Mouse (Mus musculus) forebrain, embryonic 15.5 days (tissue): ENCODE measurements around the gene Mapk8ip1. TPM values are rescaled to one million over a fixed set of nuclear protein-coding genes. Genes with fewer than 3 reads are reported as not detected.

Experiments
- ATAC-seq: fragments of 200-750 bp; cut with Nextera tagmentation; replicated peaks from 2 replicates; pipeline ENCODE4 v1.8.0; 2017; ENCODE audit warnings: mild to moderate bottlenecking, moderate TSS enrichment, moderate library complexity
- H3K27ac ChIP-seq: fragments of 300-500 bp; sonication (generic); replicated peaks from 2 replicates; pipeline ENCODE4 v1.5.1; 2015; ENCODE audit warnings: mild to moderate bottlenecking, inconsistent platforms
- H3K27me3 ChIP-seq: fragments of 300-500 bp; sonication (generic); 2 replicates; pipeline ENCODE4 v1.6.1; 2015; ENCODE audit warnings: inconsistent platforms
- H3K36me3 ChIP-seq: fragments of 300-500 bp; sonication (generic); 2 replicates; pipeline ENCODE4 v1.6.1; 2015; ENCODE audit warnings: mild to moderate bottlenecking, inconsistent platforms
- H3K4me1 ChIP-seq: fragments of 300-500 bp; sonication (generic); 2 replicates; pipeline ENCODE4 v1.6.1; 2015; ENCODE audit warnings: inconsistent platforms
- H3K4me2 ChIP-seq: fragments of 300-500 bp; sonication (generic); replicated peaks from 2 replicates; pipeline ENCODE4 v1.6.1; 2015; ENCODE audit warnings: mild to moderate bottlenecking, inconsistent platforms
- H3K4me3 ChIP-seq: fragments of 300-500 bp; sonication (generic); 2 replicates; pipeline ENCODE4 v1.5.1; 2015; ENCODE audit warnings: mild to moderate bottlenecking, inconsistent platforms
- H3K9ac ChIP-seq: fragments of 300-500 bp; sonication (generic); replicated peaks from 2 replicates; pipeline ENCODE4 v1.6.1; 2015; ENCODE audit warnings: mild to moderate bottlenecking, inconsistent platforms
- H3K9me3 ChIP-seq: fragments of 300-500 bp; sonication (generic); 2 replicates; pipeline ENCODE4 v1.6.1; 2016; ENCODE audit warnings: inconsistent platforms
- WGBS: fragments of 180-500 bp; shearing (Covaris S2); methylation state at CpG from one replicate; pipeline ENCODE4 v1.1.7; 2015; ENCODE audit warnings: mixed read lengths; 5-methylcytosine and 5-hydroxymethylcytosine counted together
- polyA plus RNA-seq: library from polyadenylated mRNA; unstranded; fragments of >200 nt; fragmentation: Nextera tagmentation; extraction: Ambion mirVana; gene quantifications from 2 replicates; pipeline ENCODE4 v1.2.1, GENCODE M21; 2015

Mapk8ip1 gene
- polyA plus RNA-seq, 1 experiment from 2014 or later: 120 TPM

DNA sequence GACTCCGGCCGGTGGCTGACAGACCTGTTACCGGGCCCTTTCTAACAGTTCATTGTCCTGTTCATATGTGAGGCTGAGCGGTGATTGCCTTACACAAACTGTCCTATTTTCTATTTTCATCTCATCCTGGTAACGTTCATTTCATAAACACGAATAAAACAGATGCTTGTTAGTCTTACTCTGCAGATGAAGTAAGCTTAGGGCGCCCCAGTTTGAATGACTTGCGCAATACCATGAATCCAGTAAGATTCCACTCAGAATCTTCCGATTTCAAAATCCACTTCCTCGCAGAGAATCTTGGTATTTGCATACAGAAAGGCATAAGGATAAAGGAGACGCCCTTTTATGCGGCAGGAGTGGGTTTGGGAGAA is 33.3 kb upstream of the Mapk8ip1 start:
- H3K27ac ChIP-seq: peak overlapping the region; percentile 75
- no peaks in the 10 kb centered on the region for H3K27me3 ChIP-seq
- peak overlapping the region; percentile 52 for H3K9ac ChIP-seq
- WGBS: 4% methylated on average over 12 of the region's 12 CpGs
- H3K9me3 ChIP-seq: no peaks in the 10 kb centered on the region
- no peak for ATAC-seq
- peaks cover 43% of the 10 kb centered on the region for H3K4me1 ChIP-seq
- no peaks in the 10 kb centered on the region for H3K36me3 ChIP-seq
- peak overlapping the region; percentile 78 for H3K4me2 ChIP-seq
- H3K4me3 ChIP-seq: peak overlapping the region; percentile 62

DNA sequence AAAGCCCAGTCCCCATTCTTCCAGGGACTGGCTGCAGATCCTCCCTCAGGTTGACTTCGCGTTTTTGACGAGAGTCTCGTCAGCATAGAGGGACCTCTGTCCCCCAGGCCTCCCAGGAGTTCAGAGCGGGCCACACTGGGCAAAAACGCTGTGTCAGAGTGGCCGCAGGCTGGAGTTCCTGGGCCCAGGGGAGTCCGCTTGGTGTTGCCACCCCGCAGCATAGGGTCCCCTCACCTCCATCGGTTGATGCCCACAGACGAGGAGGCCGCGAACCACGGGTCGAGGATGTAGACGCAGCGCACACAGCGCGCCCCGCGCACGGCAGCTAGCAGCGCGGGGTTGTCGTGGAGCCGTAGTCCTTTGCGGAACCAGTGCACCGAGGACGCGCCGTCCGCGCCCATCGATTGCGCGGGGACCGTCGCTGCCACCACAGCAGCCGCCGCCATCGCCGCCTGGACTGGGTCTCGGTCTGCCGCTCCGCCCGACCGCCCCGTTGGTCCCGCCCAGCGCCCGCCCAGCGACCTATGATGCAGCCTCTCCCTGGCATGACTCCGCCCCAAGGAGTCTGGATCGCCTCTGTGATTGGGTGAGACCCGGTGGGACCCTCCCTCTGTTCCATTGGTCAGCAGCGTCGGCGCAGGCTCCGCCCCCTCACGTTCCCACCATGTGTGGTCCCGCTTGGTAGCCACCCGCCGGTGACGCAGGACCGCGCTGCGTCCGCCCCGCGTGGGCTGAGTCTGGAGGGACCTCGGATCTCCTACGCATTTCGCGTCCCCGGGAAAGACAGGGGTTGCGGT is 32.7 kb upstream of the Mapk8ip1 start, which contains the start of gene Cry2:
Cry2 (minus strand) TSS at position 466 of the 797 bp plus-strand sequence.
- Histone ChIP-seq H3K4me1 (peaks cover 49% of the 10 kb centered on the region), H3K4me3 (peak within 1 kb of the TSS; percentile 62), H3K27me3 (no peaks in the 10 kb centered on the region), H3K9ac (peak within 1 kb of the TSS; percentile 65), H3K36me3 (no peaks in the 10 kb centered on the region), H3K27ac (peak within 1 kb of the TSS; percentile 75), H3K4me2 (peak within 1 kb of the TSS; percentile 78), H3K9me3 (no peaks in the 10 kb centered on the region)
- peak; percentile 97 for ATAC-seq
- WGBS: under 1% methylated on average over 76 of the region's 76 CpGs

DNA sequence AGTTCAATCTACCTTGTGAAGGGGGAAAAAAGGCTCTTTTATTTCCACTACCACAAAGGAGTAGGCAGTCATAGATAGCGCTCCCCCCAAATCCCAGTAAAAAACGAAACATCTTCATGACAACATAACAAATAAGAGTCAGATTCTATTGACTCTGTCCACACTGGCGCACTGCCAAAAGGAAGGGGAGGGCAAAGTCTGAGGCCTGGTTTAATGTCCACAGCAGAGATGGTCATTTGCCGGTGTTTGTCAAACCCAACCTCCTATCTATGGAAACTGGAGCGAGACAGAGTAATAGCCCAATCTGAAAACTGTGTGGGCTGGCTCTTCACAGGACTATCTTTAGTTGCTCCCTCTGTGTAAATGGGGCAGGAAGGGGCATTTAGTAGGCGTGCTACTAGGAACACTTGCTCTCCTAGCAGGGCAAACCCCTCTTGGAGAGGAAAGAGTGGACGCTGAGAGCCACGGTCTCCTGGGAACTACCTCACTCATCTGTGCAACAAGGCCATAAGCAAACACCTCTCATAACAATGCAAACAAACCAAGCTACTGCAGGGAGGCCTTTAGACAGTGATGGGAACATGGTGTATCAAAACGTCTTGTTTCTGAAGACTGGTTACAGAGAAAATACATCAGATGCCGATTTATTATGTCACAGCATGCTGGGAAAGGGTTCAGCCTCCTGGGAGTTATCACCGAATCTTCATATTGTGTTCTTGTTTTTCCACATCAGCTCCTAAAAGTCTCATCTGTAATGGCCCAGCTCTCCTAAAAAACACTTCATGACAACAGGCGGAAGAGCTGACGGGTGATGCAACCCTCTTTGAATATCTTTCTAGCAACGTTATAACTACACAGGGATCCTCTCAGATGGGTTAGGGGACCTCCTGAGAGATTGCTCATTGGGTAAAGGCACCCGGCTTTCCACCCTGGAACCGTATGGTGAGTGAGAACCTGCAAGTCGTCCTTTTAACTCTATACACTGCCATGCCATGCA is 31.5 kb upstream of the Mapk8ip1 start:
- Histone ChIP-seq H3K9me3 (no peaks in the 10 kb centered on the region), H3K27me3 (no peaks in the 10 kb centered on the region), H3K4me3 (peak overlapping the region; percentile 62), H3K4me1 (peaks cover 58% of the 10 kb centered on the region), H3K4me2 (peak overlapping the region; percentile 78), H3K9ac (peak overlapping the region; percentile 65), H3K36me3 (no peaks in the 10 kb centered on the region), H3K27ac (peak overlapping the region; percentile 83)
- no peak for ATAC-seq
- 42% methylated on average over 17 of the region's 17 CpGs for whole genome bisulfite sequencing

DNA sequence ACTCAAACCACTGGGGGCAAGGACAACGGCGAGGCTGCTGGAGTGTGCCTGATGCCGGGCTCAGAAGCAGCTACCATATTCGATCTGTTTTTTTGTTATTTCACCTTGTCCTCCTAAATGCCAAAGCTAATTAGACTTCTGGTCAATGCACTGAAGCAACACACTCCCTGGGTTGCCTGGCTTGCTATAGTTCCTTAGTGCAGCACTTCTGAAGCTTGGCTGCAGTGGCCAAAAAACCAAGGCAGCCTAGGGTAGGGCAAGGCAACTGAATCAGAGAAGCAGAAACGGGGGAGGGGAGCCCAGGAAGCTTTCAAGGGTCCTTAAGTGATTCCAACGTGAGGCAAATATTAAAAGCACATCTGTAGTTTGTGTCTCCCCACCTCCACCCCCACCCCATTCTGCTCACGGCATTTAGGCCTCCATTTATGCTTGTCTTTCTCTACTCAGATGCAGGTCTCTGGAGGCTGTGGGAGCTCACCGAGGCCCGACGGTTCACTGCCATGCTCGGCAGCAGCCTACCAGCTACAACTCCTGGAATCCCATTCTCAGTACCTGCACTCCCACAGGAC is 30.6 kb upstream of the Mapk8ip1 start:
- Histone ChIP-seq H3K9me3 (no peaks in the 10 kb centered on the region), H3K27me3 (no peaks in the 10 kb centered on the region), H3K4me2 (peak overlapping the region; percentile 78), H3K36me3 (no peaks in the 10 kb centered on the region), H3K27ac (peak overlapping the region; percentile 83), H3K9ac (peak overlapping the region; percentile 65), H3K4me1 (peaks cover 66% of the 10 kb centered on the region), H3K4me3 (peak overlapping the region; percentile 62)
- ATAC-seq: no peak
- 17% methylated on average over 11 of the region's 11 CpGs for WGBS

GRCm38 (mm10) chr2:92430723-92431541 is 29.9 kb upstream of the Mapk8ip1 start:
- Histone ChIP-seq H3K9me3 (no peaks in the 10 kb centered on the region), H3K4me2 (peak overlapping the region; percentile 78), H3K4me1 (peaks cover 73% of the 10 kb centered on the region), H3K36me3 (no peaks in the 10 kb centered on the region), H3K27ac (peak overlapping the region; percentile 83), H3K9ac (peak overlapping the region; percentile 65), H3K4me3 (peak overlapping the region; percentile 62), H3K27me3 (no peaks in the 10 kb centered on the region)
- peak; percentile 29 for ATAC-seq
- 54% methylated on average over 21 of the region's 21 CpGs for WGBS

GRCm38 (mm10) chr2:92430089-92430488 is 29.0 kb upstream of the Mapk8ip1 start:
- Histone ChIP-seq H3K4me1 (peaks cover 81% of the 10 kb centered on the region), H3K36me3 (no peaks in the 10 kb centered on the region), H3K4me3 (no peak overlapping the region), H3K9ac (no peak overlapping the region), H3K4me2 (no peak overlapping the region; the same call in 1 of the 2 replicates), H3K9me3 (no peaks in the 10 kb centered on the region), H3K27ac (no peak overlapping the region), H3K27me3 (no peaks in the 10 kb centered on the region)
- 80% methylated on average over 2 of the region's 2 CpGs for WGBS
- no peak for ATAC-seq

- Histone ChIP-seq H3K4me1 (peaks cover 88% of the 10 kb centered on the region), H3K9ac (no peak overlapping the region), H3K9me3 (no peaks in the 10 kb centered on the region), H3K36me3 (peaks cover 5% of the 10 kb centered on the region), H3K4me2 (no peak overlapping the region), H3K27ac (peak overlapping the region; percentile 55), H3K4me3 (no peak overlapping the region), H3K27me3 (no peaks in the 10 kb centered on the region)
- WGBS: 35% methylated on average over 6 of the region's 6 CpGs
- ATAC-seq: peak; percentile 33; the same call in 1 of the 2 replicates
Measured at GRCm38 (mm10) chr2:92427882-92428281, 26.8 kb upstream of the Mapk8ip1 start.

GRCm38 (mm10) chr2:92426426-92426825 is 25.4 kb upstream of the Mapk8ip1 start:
- no peak for ATAC-seq
- H3K9ac ChIP-seq: no peak overlapping the region
- peaks cover 73% of the 10 kb centered on the region for H3K4me1 ChIP-seq
- H3K36me3 ChIP-seq: peaks cover 19% of the 10 kb centered on the region
- no peaks in the 10 kb centered on the region for H3K27me3 ChIP-seq
- H3K9me3 ChIP-seq: no peaks in the 10 kb centered on the region
- peak overlapping the region; percentile 81 for H3K27ac ChIP-seq
- WGBS: 54% methylated on average over 3 of the region's 3 CpGs
- H3K4me3 ChIP-seq: no peak overlapping the region
- H3K4me2 ChIP-seq: no peak overlapping the region

GRCm38 (mm10) chr2:92425366-92425765 is 24.3 kb upstream of the Mapk8ip1 start:
- peaks cover 63% of the 10 kb centered on the region for H3K4me1 ChIP-seq
- H3K9ac ChIP-seq: no peak overlapping the region
- 65% methylated on average over 4 of the region's 4 CpGs for WGBS
- no peaks in the 10 kb centered on the region for H3K9me3 ChIP-seq
- H3K4me3 ChIP-seq: no peak overlapping the region
- peaks cover 30% of the 10 kb centered on the region for H3K36me3 ChIP-seq
- peak; percentile 5; the same call in 1 of the 2 replicates for ATAC-seq
- H3K27ac ChIP-seq: peak overlapping the region; percentile 81
- no peak overlapping the region for H3K4me2 ChIP-seq
- H3K27me3 ChIP-seq: no peaks in the 10 kb centered on the region

DNA sequence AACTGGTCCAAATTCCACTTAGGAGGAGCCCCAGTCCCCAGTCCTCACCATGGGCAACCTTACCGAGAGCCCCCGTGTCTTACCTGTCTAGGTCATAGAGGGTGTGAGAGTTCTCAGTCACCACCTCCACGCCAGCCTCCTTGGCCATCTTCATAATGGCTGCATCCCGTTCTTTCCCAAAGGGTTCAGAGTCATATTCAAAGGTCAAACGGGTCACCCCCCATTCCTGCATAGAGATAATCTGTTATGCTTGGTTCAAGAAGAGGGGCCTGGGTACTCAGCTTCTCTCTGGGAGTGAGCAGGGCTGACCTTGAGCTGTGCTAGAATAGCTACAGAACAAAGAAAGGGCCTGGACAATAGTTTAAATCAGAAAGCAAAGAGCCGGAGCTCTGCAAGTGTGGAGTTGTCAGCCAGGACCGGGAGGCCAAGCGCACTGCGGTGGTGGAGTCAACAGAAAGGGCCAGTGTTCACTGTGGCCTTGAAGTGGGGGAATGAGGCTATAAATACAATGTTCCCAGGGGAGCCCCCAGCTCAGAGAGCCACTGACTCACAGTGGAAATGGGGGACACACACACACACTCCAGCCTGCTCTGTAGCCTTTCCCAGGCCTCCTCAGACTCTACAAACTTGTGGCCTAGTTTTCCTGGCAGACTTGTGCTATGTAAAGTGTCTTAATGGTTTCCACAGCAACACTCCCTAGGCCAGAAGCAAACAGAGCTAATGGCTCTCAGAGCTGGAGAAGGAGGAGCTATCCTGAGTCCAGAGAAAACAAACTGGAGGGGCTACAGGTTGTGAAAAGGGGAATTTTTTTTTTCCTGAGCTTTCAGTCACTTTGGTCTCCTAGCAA is 23.6 kb upstream of the Mapk8ip1 start:
- Histone ChIP-seq H3K27ac (peak overlapping the region; percentile 81), H3K9me3 (no peaks in the 10 kb centered on the region), H3K4me3 (no peak overlapping the region), H3K36me3 (peaks cover 35% of the 10 kb centered on the region), H3K9ac (no peak overlapping the region), H3K4me2 (no peak overlapping the region), H3K4me1 (peaks cover 62% of the 10 kb centered on the region), H3K27me3 (no peaks in the 10 kb centered on the region)
- ATAC-seq: peak; percentile 75
- WGBS: 38% methylated on average over 9 of the region's 9 CpGs
